Mouse (Mus musculus) hematopoietic stem cell, adult 5-6 weeks (primary cell): ENCODE measurements around the gene Olah. TPM values are rescaled to one million over a fixed set of nuclear protein-coding genes. Genes with fewer than 3 reads are reported as not detected.
A peak's percentile ranks its signal among the peaks of the same experiment; 100 is the strongest.

Source experiments
- ATAC-seq, 2 experiments: fragments of 125-278 bp in 1 of 2; replicated peaks in 1 of 2; 2 replicates each; pipeline ENCODE4 v1.8.0; 2016 to 2017; ENCODE audit warnings: inconsistent platforms in 2 of 2, mild to moderate bottlenecking in 2 of 2, moderate number of reproducible peaks in 2 of 2, low read depth in 1 of 2, moderate TSS enrichment in 1 of 2; ENCODE audit not compliant: low FRiP score in 2 of 2, poor library complexity in 2 of 2, severe bottlenecking in 2 of 2, insufficient read depth in 1 of 2, low TSS enrichment in 1 of 2
- total RNA-seq: library from RNA; stranded (forward); fragments of 172-1452, 232-1000 nt; gene quantifications from 2 replicates; pipeline ENCODE4 v1.2.3, GENCODE M21; 2017

Gene Olah
- total RNA-seq, 1 experiment from 2014 or later = not detected

GRCm38 (mm10) chr2:3361067-3361466 is 35.9 kb downstream of the Olah start:
- ATAC-seq = no peak

- no peak for ATAC-seq
Measured at GRCm38 (mm10) chr2:3357887-3358286, 39.1 kb downstream of the Olah start.

- no peak for ATAC-seq
Measured at GRCm38 (mm10) chr2:3356311-3356710, 40.7 kb downstream of the Olah start.

- ATAC-seq = peak in 1 of 2 experiments; percentile 59; a peak in 1 of 4 replicates
Measured at GRCm38 (mm10) chr2:3355793-3356192, 41.2 kb downstream of the Olah start.

- ATAC-seq = no peak
Measured at GRCm38 (mm10) chr2:3353160-3353559, 43.9 kb downstream of the Olah start.

- peak; percentile 67 to 76 for ATAC-seq
Measured at GRCm38 (mm10) chr2:3348919-3349318, 48.1 kb downstream of the Olah start.

GRCm38 (mm10) chr2:3348422-3348821 is 48.6 kb downstream of the Olah start:
- no peak for ATAC-seq

- ATAC-seq = peak; percentile 63 to 65
Measured at GRCm38 (mm10) chr2:3335611-3336301, 61.3 kb downstream of the Olah start, which contains the start of gene Acbd7. Gene Acbd7, plus strand, starts transcription at chr2:3336168.

GRCm38 (mm10) chr2:3333761-3334160 is 63.2 kb downstream of the Olah start:
- no peak for ATAC-seq

GRCm38 (mm10) chr2:3332484-3333242 is 64.3 kb downstream of the Olah start, which contains the start of gene Rpp38:
Gene Rpp38, minus strand, starts transcription at chr2:3332643.
- ATAC-seq = peak; percentile 85 to 86

- ATAC-seq = no peak
Measured at GRCm38 (mm10) chr2:3332056-3332455, 65.0 kb downstream of the Olah start.

GRCm38 (mm10) chr2:3331071-3331703 is 65.8 kb downstream of the Olah start:
- ATAC-seq = no peak

- ATAC-seq = peak; percentile 61 to 65; a peak in 3 of 4 replicates
Measured at GRCm38 (mm10) chr2:3327351-3327750, 69.7 kb downstream of the Olah start.

GRCm38 (mm10) chr2:3326547-3326946 is 70.5 kb downstream of the Olah start:
- no peak for ATAC-seq

- ATAC-seq = no peak
Measured at GRCm38 (mm10) chr2:3324381-3325130, 72.5 kb downstream of the Olah start.

- no peak for ATAC-seq
Measured at GRCm38 (mm10) chr2:3323132-3323531, 73.9 kb downstream of the Olah start.

GRCm38 (mm10) chr2:3305426-3306025 is 91.5 kb downstream of the Olah start:
- peak in 1 of 2 experiments; percentile 21; a peak in 1 of 4 replicates for ATAC-seq
